Mouse (Mus musculus) intestine, embryonic 15.5 days (tissue): ENCODE results near the gene Usp24. TPM values are rescaled to one million over a fixed set of nuclear protein-coding genes. Genes with fewer than 3 reads are reported as not detected.
"Not testable (repeated sequence)": the region's sequence is repeated elsewhere in the genome, so short reads cannot be mapped to it uniquely, and the experiment has no call there.

Source experiments
- ATAC-seq: fragments of 200-750 bp; cut with Nextera tagmentation; 2 replicates; pipeline ENCODE4 v1.8.0; 2017; ENCODE audit warnings: moderate TSS enrichment, moderate library complexity
- H3K27ac ChIP-seq: fragments of 300-500 bp; sonication (generic); 2 replicates; pipeline ENCODE4 v1.5.1; 2015; ENCODE audit warnings: mild to moderate bottlenecking, inconsistent platforms
- H3K27me3 ChIP-seq: fragments of 300-500 bp; sonication (generic); replicated peaks from 2 replicates; pipeline ENCODE4 v1.6.1; 2015; ENCODE audit warnings: inconsistent platforms
- H3K36me3 ChIP-seq: fragments of 300-500 bp; sonication (generic); 2 replicates; pipeline ENCODE4 v1.6.1; 2015; ENCODE audit warnings: inconsistent platforms
- H3K4me1 ChIP-seq: fragments of 300-500 bp; sonication (generic); replicated peaks from 2 replicates; pipeline ENCODE4 v1.6.1; 2015; ENCODE audit warnings: inconsistent platforms
- H3K4me2 ChIP-seq: fragments of 300-500 bp; sonication (generic); replicated peaks from 2 replicates; pipeline ENCODE4 v1.6.1; 2015; ENCODE audit warnings: mild to moderate bottlenecking, inconsistent platforms
- H3K4me3 ChIP-seq: fragments of 300-500 bp; sonication (generic); replicated peaks from 2 replicates; pipeline ENCODE4 v1.5.1; 2015; ENCODE audit warnings: inconsistent platforms
- H3K9ac ChIP-seq: fragments of 300-500 bp; sonication (generic); 2 replicates; pipeline ENCODE4 v1.6.1; 2015; ENCODE audit warnings: inconsistent platforms
- H3K9me3 ChIP-seq: fragments of 300-500 bp; sonication (generic); 2 replicates; pipeline ENCODE4 v1.6.1; 2016; ENCODE audit warnings: inconsistent platforms
- WGBS: fragments of 180-500 bp; shearing (Covaris S2); methylation state at CpG from one replicate; pipeline ENCODE4 v1.1.7; 2015; 5-methylcytosine and 5-hydroxymethylcytosine counted together
- polyA plus RNA-seq: library from polyadenylated mRNA; unstranded; fragments of >200 nt; fragmentation: Nextera tagmentation; extraction: Ambion mirVana; gene quantifications from 2 replicates; pipeline ENCODE4 v1.2.1, GENCODE M21; 2015

Gene Usp24
- polyA plus RNA-seq, 1 experiment from 2014 or later, result 7.5 TPM

DNA sequence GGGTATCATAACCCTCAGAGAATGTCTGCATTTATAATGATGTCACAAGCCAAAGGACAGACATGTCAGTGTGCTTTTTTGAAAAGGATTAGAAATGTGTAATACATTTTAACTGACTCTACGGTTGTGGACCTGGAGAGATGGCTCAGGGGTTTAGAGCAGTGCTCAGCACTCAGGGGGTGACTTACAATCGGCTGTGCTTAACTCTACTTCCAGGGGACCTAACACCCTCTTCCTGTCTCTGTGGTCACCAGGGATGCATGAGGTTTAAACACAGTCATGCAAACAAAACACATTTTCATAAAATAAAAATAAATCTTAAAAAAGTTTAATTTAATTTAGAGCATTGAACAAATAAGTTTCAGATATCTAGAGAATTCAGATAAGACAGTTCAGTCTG lies 7.3 kb downstream of the Usp24 start:
- Histone ChIP-seq H3K4me3 (no peak overlapping the region), H3K9me3 (no peaks in the 10 kb centered on the region), H3K4me1 (peaks cover under 1% of the 10 kb centered on the region; the same call in 1 of the 2 replicates), H3K27me3 (no peaks in the 10 kb centered on the region), H3K4me2 (no peak overlapping the region), H3K36me3 (no peaks in the 10 kb centered on the region), H3K9ac (no peak overlapping the region), H3K27ac (no peak overlapping the region)
- 68% methylated on average over 2 of the region's 2 CpGs for WGBS
- no peak for ATAC-seq

DNA sequence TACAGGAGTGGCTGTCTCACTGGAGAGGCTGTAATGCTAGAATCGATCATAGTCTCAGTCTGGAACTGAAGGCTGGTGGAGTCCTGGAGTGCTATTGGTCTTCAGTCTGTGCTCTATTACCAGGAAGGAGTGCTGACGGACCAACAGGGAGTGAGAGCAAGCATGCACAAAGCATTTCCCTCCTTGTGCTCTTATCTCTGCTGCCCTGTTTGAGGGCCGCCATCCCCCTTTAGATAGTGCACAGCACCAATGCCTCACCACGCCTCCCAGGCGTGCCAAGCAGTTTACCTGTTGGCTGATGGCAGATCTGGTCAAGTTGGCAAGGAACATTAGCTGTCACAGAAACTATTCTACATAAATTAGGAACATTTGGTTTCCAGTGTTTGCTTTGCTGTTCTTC lies 11.4 kb downstream of the Usp24 start:
- ATAC-seq, result peak; percentile 83
- no peaks in the 10 kb centered on the region for H3K36me3 ChIP-seq
- WGBS, result 68% methylated on average over 5 of the region's 5 CpGs

GRCm38 (mm10) chr4:106328704-106329103 lies 12.7 kb downstream of the Usp24 start:
- Histone ChIP-seq H3K9ac (no peak overlapping the region), H3K4me2 (no peak overlapping the region), H3K36me3 (no peaks in the 10 kb centered on the region), H3K9me3 (no peaks in the 10 kb centered on the region), H3K4me3 (no peak overlapping the region), H3K27me3 (no peaks in the 10 kb centered on the region), H3K27ac (no peak overlapping the region), H3K4me1 (0 out of 2 replicates have a peak, but pooled peaks cover 3% of the 10 kb centered on the region)
- ATAC-seq, result no peak
- 85% methylated on average over 4 of the region's 4 CpGs for WGBS

More for the DNA sequence above, 11.4 kb downstream of the Usp24 start:
- H3K4me2 ChIP-seq, result no peak overlapping the region
- no peaks in the 10 kb centered on the region for H3K27me3 ChIP-seq
- no peak overlapping the region for H3K27ac ChIP-seq
- H3K4me1 ChIP-seq, result no peaks in the 10 kb centered on the region
- no peaks in the 10 kb centered on the region for H3K9me3 ChIP-seq
- no peak overlapping the region for H3K9ac ChIP-seq
- no peak overlapping the region for H3K4me3 ChIP-seq

GRCm38 (mm10) chr4:106329171-106329570 lies 13.2 kb downstream of the Usp24 start:
- H3K4me3 ChIP-seq, H3K4me1 ChIP-seq, H3K36me3 ChIP-seq, H3K27ac ChIP-seq, H3K27me3 ChIP-seq, H3K4me2 ChIP-seq, H3K9me3 ChIP-seq, ATAC-seq, H3K9ac ChIP-seq: not testable (repeated sequence)
- WGBS, result 90% methylated on average over 6 of the region's 6 CpGs

DNA sequence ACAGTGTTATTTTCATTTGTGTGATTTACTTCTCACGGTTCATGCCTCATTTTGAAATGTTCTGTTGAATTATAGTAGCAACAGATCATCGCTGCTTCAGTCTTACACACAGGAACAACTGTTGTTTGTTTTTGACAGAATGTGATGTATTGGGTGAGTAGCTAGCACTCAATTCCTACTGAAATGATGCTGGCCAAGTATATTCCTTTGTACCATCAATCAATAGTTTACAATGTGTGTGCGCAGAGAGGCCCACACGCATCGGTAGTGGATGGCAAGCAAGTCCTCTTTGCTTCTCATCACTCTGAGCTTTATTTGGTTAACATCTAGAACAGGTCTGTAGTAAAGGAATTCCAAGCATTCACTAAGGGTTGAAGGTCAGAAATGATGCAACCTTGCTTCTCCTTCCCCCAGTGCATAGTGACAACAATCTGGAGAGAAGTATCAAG lies 14.4 kb downstream of the Usp24 start:
- no peaks in the 10 kb centered on the region for H3K9me3 ChIP-seq
- H3K4me2 ChIP-seq, result no peak overlapping the region
- 0 out of 2 replicates have a peak, but pooled peaks cover 3% of the 10 kb centered on the region for H3K4me1 ChIP-seq
- 36% methylated on average over 5 of the region's 5 CpGs for WGBS
- ATAC-seq, result peak; percentile 51; the same call in 1 of the 2 replicates
- H3K4me3 ChIP-seq, result no peak overlapping the region
- no peaks in the 10 kb centered on the region for H3K36me3 ChIP-seq
- H3K27me3 ChIP-seq, result no peaks in the 10 kb centered on the region
- H3K27ac ChIP-seq, result no peak overlapping the region
- H3K9ac ChIP-seq, result no peak overlapping the region

- 73% methylated on average over 3 of the region's 3 CpGs for WGBS
- Histone ChIP-seq H3K4me3 (no peak overlapping the region), H3K36me3 (no peaks in the 10 kb centered on the region), H3K4me2 (no peak overlapping the region), H3K27ac (no peak overlapping the region), H3K9ac (no peak overlapping the region), H3K4me1 (0 out of 2 replicates have a peak, but pooled peaks cover 3% of the 10 kb centered on the region), H3K9me3 (no peaks in the 10 kb centered on the region), H3K27me3 (no peaks in the 10 kb centered on the region)
- no peak for ATAC-seq
Measured at GRCm38 (mm10) chr4:106333071-106333470, 17.1 kb downstream of the Usp24 start.

DNA sequence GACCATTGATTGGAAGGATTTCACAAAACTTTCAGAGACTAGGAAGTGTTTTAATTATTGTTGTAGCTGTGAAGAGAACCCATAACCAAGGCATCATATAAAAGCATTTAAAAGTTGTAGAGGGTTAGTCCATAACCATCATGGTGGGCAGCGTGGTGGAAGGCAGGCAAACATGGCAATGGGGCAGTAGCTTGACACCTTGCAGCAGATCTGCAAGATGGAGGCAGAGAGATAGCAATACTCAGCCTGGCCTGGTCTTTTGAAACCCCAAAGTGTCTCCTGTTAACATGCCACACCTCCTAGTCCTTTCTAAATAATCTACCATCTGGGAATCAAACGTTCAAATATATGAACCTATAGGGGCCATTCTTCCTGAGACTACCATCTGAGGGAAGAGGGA lies 17.6 kb downstream of the Usp24 start:
- no peaks in the 10 kb centered on the region for H3K9me3 ChIP-seq
- no peak overlapping the region for H3K9ac ChIP-seq
- 74% methylated on average over 2 of the region's 2 CpGs for WGBS
- H3K4me3 ChIP-seq, result no peak overlapping the region
- H3K4me2 ChIP-seq, result no peak overlapping the region
- H3K27ac ChIP-seq, result no peak overlapping the region
- 0 out of 2 replicates have a peak, but pooled peaks cover 3% of the 10 kb centered on the region for H3K4me1 ChIP-seq
- no peak for ATAC-seq
- H3K27me3 ChIP-seq, result no peaks in the 10 kb centered on the region
- H3K36me3 ChIP-seq, result no peaks in the 10 kb centered on the region

GRCm38 (mm10) chr4:106335858-106336257 lies 19.8 kb downstream of the Usp24 start:
- Histone ChIP-seq H3K36me3 (no peaks in the 10 kb centered on the region), H3K4me1 (0 out of 2 replicates have a peak, but pooled peaks cover 3% of the 10 kb centered on the region), H3K27me3 (no peaks in the 10 kb centered on the region), H3K27ac (no peak overlapping the region), H3K9me3 (no peaks in the 10 kb centered on the region), H3K4me2 (no peak overlapping the region), H3K4me3 (no peak overlapping the region), H3K9ac (no peak overlapping the region)
- no peak for ATAC-seq
- 86% methylated on average over 1 of the region's 1 CpGs for WGBS

DNA sequence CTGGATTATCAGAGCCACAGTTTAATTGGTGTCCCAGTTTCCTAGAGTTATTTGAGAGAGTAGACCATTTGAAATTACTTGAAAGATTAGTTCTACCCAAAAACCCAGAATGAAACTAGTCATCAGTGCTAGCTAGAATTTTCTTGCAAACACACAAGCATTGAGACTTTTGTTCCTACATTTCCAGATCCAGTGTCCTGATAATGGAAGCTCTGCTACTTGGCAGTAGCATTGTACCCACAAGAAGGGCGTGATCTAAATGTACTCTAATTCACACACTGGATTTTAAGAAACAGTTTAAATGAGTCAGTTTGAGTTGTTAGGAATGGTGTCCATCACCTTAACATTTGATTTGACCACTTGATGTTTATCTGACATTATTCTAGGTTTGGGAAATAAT lies 31.7 kb downstream of the Usp24 start:
- Histone ChIP-seq H3K4me1 (no peaks in the 10 kb centered on the region), H3K4me3 (no peak overlapping the region), H3K9ac (no peak overlapping the region), H3K27ac (no peak overlapping the region), H3K4me2 (no peak overlapping the region), H3K36me3 (0 out of 2 replicates have a peak, but pooled peaks cover 8% of the 10 kb centered on the region), H3K9me3 (no peaks in the 10 kb centered on the region), H3K27me3 (no peaks in the 10 kb centered on the region)
- 86% methylated on average over 1 of the region's 1 CpGs for WGBS
- ATAC-seq, result no peak

DNA sequence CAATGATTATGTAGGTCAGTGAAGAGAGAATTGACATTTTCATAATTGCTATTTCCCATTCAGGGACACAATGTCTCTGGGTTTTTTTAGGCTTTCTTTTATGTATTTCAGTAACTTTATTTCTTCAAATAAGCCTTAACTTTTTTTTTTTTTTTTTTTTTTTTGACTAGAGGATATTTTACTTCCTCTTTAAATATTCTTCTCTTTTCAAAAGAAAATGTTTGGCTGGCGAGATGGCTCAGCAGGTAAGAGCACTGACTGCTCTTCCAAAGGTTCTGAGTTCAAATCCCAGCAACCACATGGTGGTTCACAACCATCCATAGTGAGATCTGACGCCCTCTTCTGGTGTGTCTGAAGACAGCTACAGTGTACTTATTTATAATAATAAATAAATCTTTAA lies 39.0 kb downstream of the Usp24 start:
- H3K4me1 ChIP-seq, ATAC-seq, H3K9me3 ChIP-seq, H3K4me2 ChIP-seq, H3K9ac ChIP-seq, H3K4me3 ChIP-seq, H3K27ac ChIP-seq, H3K27me3 ChIP-seq: not testable (repeated sequence)
- H3K36me3 ChIP-seq, result peaks cover 12% of the 10 kb centered on the region; the same call in 1 of the 2 replicates
- WGBS, result 93% methylated on average over 2 of the region's 2 CpGs

DNA sequence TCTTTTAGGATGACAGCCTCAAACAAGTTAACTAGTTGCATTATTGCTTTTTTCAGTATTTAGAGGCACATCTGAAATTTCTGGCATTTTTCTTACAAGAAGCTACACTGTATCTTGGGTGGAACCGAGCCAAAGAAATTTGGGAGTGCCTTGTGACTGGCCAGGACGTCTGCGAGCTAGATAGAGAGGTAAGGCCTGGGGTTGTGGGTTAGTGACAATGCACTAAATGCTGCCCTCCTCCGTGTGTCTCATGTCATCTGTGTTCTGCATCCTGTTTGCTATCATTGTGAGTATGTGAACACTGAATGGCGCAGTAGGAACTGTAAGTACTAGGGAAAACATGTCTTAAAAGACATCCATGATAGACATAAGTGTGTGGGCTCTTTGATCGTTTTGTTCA lies 54.0 kb downstream of the Usp24 start:
- Histone ChIP-seq H3K36me3 (peaks cover 9% of the 10 kb centered on the region; the same call in 1 of the 2 replicates), H3K27ac (no peak overlapping the region), H3K4me3 (no peak overlapping the region), H3K27me3 (no peaks in the 10 kb centered on the region), H3K4me1 (no peaks in the 10 kb centered on the region), H3K9ac (no peak overlapping the region), H3K9me3 (no peaks in the 10 kb centered on the region), H3K4me2 (no peak overlapping the region)
- no peak for ATAC-seq
- 84% methylated on average over 6 of the region's 6 CpGs for WGBS

GRCm38 (mm10) chr4:106375857-106376256 lies 59.8 kb downstream of the Usp24 start:
- no peak overlapping the region for H3K27ac ChIP-seq
- no peaks in the 10 kb centered on the region for H3K27me3 ChIP-seq
- peaks cover 7% of the 10 kb centered on the region; the same call in 1 of the 2 replicates for H3K36me3 ChIP-seq
- H3K4me3 ChIP-seq, result no peak overlapping the region
- H3K9me3 ChIP-seq, result no peaks in the 10 kb centered on the region
- 56% methylated on average over 1 of the region's 1 CpGs for whole genome bisulfite sequencing
- no peak overlapping the region for H3K9ac ChIP-seq
- ATAC-seq, result no peak
- H3K4me2 ChIP-seq, result no peak overlapping the region
- no peaks in the 10 kb centered on the region for H3K4me1 ChIP-seq

DNA sequence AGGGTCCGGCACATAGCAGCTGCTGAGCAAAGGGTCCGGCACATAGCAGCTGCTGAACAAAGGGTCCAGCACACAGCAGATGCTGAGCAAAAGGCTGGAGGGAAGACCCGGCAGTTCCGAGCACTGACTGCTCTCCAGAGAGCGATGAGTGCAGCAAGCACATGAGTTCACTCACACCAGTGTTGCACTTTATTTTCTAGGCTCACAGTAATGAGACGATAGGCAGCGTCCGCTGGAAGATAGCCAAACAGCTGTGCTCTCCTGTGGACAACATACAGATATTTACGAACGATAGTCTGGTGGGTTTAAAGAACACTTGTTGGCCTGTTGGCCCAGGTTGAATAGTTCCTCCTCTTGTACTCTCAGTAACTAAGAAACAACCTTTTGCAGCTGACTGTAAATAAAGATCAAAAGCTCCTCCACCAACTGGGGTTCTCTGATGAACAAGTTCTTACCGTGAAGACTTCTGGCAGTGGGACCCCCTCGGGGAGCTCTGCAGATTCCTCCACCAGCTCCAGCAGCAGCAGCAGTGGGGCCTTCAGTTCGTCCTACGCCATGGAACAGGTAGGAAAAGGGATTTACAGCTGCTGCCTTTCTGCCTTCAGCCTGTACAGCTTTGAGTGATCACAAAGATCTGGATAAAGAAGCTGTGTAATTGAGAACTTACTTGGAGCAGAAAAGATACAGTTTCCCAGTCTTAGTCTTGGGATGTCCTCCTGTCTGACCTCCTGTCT lies 63.0 kb downstream of the Usp24 start:
- H3K27me3 ChIP-seq, result no peaks in the 10 kb centered on the region
- H3K36me3 ChIP-seq, result peaks cover 11% of the 10 kb centered on the region; the same call in 1 of the 2 replicates
- ATAC-seq, result no peak
- no peak overlapping the region for H3K9ac ChIP-seq
- no peak overlapping the region for H3K4me3 ChIP-seq
- H3K4me1 ChIP-seq, result no peaks in the 10 kb centered on the region
- WGBS, result 58% methylated on average over 14 of the region's 14 CpGs
- H3K4me2 ChIP-seq, result no peak overlapping the region
- no peaks in the 10 kb centered on the region for H3K9me3 ChIP-seq
- H3K27ac ChIP-seq, result no peak overlapping the region
